Mouse (Mus musculus) urinary bladder, postnatal 4 days (tissue): Measurements from ENCODE around the gene Thsd4.

Source experiments
- DNase-seq, 2 experiments: peaks; one replicate each; pipeline ENCODE4 v3.0.0; 2021 to 2022; ENCODE audit warnings: low spot score in 2 of 2

Thsd4 gene

GRCm38 (mm10) chr9:60517148-60517547 is 4.7 kb downstream of the Thsd4 start:
- no peak for DNase-seq

- no peak for DNase-seq
Measured at GRCm38 (mm10) chr9:60516379-60516778, 5.5 kb downstream of the Thsd4 start.

GRCm38 (mm10) chr9:60513329-60513788 is 8.5 kb downstream of the Thsd4 start:
- DNase-seq = no peak

- DNase-seq = no peak
Measured at GRCm38 (mm10) chr9:60510876-60511275, 11.0 kb downstream of the Thsd4 start.

- DNase-seq = no peak
Measured at GRCm38 (mm10) chr9:60506136-60506535, 15.7 kb downstream of the Thsd4 start.

DNA sequence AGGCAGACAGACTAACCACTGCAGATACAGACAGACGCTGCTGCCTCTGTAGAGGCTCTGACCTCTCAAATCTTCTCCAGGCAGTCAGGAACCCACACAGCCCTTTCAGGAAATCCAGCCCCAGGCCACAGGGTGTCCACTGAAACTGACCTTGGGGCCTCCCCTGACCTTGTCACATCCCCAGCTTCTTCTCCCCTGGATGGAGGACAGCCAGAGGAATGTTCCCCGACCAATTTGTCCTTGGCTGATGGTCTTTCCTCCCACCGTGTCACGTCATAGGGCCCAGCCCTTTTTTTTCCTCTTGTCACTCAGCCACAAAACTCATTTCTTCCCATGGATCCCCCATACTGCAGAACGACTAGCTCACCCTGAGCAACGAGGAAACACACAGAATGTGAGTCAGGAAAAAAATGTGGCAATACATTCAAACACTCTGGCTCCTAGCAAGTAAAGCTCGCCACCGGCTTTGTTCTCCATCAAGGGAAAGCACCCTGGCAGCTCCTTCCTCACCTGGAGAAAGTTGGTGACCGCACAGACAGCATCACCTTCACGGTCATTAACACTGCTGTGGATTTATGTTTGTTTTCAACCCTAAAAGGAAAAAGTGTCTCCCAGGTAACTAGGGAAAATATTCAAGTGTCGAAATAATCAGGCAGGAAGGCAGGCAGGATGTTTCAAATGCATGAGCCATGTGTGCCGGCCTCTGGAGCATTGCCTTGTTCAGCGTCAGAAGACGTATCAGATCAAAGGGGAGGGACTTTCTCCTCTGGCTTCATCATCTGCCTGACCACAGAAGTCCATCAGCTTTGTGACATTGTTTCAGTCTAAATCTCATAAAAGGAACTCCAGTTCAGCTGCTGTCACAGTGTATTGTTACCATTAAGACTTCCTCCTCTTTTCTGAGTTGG is 17.2 kb downstream of the Thsd4 start:
- no peak for DNase-seq

GRCm38 (mm10) chr9:60502220-60502619 is 19.6 kb downstream of the Thsd4 start:
- DNase-seq = no peak

DNA sequence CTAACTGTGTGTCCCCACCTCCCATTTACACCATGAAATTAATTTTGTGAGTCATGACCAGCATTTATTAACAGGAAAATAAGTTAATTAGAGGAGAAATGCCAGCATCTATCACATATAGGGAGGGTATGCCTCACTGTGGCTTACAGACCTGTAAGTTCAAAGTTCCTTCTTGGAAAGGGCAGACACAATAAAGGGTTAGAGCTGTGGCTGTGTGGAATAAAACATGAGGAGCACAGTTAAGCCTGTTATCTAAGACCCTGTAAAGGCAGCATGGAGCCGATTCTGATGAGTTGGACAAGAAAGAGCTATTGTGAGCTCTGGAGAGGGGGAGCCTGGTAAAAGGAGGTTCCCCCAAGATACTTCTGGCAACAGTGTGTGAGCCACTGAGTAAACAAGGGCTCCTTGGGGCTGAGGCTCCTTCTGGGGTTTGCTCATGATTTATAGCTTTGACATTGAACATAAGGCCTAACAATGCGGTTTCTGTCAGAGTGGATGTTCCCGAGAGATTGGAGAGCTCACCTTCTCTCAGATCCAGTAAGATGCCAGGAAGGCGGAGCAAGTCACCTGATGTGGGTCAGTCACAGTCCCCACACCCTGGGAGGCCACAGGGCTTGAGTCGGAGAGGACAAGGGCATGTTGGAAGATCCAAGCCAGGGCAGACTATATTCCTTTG is 20.2 kb downstream of the Thsd4 start:
- no peak for DNase-seq

GRCm38 (mm10) chr9:60492275-60492974 is 29.4 kb downstream of the Thsd4 start:
- no peak for DNase-seq

DNA sequence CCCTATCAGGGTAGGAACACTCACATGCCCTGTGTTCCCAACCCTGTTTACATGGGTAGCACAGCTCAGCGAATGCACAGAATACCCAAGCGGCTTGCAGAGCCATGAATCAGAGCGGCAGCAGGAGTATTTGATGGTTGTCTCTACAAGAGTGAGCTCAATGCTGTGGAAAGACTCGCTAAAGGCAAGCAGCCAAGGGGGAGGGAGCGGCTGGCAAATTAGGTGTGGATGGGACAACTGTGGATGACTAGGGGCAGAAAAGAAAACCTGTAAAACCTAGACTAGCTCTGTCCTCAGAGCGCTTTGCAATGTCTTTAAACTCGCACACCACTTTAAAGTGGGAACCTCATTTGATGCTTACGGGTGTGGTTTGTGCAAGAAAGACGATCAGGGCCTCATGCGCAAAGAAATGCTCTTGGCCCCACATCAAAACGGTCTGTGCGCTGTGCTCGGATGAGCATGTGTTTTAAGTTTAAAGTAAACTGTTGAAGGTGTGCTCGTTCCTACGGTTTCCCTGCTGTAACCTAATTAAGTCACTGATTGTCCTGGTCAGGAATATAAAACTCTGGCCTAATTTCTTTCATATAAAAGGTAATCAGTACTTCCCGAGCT is 30.3 kb downstream of the Thsd4 start:
- DNase-seq = no peak

DNA sequence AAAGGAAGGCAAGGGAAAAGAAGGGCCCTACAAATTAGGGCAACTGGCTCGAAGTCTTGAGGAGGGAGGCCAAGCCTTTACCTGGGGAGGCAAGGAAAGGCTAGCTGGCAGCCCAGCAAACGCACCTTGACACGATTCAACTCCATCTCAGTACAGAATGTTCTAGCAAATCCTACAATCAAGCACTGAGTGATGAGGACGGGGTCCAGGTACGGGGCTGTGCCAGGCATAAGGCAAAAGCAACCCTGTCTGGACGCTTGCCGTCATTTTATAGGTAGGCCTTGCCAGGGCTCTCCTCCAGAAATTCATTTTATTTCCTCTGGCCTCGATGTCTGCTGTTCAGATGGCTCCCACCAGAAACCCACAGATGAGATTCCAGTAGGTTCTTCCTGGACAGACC is 30.8 kb downstream of the Thsd4 start:
- no peak for DNase-seq

DNA sequence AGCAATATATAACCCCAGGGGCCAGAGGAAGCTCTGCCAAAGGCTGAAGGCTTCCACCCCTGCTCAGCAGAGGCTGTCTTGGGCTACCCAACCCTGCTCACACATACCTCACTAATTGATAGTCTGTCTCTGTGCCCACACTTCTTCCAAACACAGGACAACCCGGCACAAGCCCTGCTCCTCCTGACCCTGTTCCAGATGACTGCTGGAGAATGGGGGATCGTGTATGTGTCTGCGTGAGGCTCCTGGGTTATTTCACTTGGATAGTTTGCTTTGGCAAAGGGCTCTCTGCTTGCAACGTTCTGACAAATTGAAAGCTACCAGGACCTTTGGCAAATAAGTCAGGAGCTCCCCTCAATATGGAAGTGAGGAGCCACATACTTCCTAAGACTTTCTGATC is 33.0 kb downstream of the Thsd4 start:
- no peak for DNase-seq

DNA sequence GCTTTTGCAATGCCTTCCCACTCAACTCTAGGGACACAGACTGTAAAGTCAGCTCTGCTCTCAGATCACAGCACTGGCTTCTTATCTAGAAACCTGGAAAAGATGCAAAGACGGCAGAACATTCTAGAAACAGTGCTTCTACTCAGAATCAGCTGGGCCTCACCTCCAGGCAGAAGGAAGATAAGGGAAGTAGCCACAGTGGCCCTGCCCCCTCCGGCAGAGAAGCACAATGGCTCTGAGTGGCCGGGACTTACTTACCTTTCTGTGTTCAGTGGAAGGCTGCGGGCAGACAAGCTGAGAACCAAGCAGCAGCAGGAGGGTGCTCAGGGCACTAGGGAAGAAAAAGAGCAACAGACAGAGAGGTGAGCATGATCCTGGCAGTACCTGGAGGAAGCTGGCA is 39.7 kb downstream of the Thsd4 start:
- no peak for DNase-seq

DNA sequence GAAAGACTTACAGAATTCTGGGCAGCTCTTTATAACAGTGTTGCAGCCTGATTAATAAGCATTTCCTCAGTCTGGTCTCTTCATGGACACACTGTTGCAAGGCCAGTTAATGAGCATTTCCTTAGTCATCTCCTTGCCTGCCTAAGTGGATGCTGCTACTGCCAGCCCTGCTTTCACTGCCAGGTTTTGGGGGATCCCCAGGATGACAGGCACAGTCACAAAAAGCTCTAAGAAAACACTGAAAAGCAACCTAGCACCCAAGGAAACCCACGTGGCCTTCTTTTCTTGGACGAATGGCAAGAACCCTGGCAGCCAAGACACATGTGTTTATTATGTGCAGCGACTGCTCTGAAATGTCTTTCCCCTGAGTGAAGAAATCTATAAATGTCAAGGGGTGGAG is 41.8 kb downstream of the Thsd4 start:
- DNase-seq = no peak

DNA sequence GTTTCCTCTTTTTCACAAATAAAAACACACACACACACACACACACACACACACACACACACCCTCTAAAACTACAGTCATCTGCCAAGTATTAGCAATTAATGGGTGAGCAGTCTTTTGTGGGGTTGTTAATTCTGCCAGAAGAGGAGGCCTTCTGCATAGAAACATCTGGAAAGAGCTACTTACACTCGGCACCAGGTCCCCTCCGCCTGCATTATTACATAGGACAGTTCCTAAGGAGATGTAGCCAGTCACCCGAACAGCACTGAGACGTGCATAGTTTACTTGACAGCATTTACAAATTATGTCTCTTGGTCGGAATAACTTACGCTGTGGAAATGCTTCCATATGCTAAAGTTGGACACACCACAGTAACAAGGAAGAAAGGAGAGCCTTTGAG is 43.0 kb downstream of the Thsd4 start:
- no peak for DNase-seq

- DNase-seq = no peak
Measured at GRCm38 (mm10) chr9:60477991-60478750, 43.7 kb downstream of the Thsd4 start.

GRCm38 (mm10) chr9:60460010-60460982 is 61.5 kb downstream of the Thsd4 start:
- no peak for DNase-seq

GRCm38 (mm10) chr9:60458468-60458962 is 63.3 kb downstream of the Thsd4 start:
- no peak for DNase-seq

DNA sequence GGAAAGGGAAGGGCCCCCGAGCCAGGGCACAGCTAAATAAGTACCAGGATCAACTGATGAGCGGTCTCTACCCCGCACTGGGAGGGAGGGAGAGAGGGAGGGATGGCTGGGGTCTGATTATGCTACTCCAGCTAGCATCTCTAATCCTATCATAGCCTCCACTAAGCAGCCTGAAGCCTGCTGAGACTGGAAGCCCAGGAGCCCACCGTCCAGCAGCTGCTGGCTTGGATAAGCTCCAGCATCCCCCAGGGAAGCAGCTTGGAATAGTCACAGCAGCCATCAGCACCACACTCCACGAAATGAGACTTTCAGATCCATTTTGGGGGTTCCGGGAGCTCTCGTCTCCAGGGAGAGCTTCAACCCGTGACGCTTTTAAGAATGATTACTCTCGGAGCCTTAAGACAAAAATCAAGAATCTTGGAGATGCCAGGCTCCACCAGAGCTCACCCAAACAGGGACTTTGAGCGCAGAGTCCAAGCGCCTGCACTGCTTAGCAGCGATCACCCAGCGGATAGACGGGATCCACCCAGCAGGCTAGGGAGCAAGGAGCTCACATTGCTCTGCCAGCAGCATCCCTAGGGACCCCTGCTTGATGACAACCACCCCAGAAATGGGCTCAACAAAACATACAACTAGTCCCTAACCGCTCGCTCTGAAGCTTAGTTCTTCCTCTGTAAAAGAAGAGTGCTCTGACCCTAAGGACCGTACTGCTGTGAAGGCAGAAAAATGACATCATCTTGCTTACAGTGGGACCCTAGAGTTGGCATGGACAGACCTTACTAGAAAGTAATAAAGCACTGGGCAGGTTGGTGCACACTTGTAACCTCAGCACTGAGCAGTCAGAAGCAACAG is 64.3 kb downstream of the Thsd4 start:
- no peak for DNase-seq
